Comparison of ENCODE assay signal across 8 mouse cellular contexts in the genomic region with DNA sequence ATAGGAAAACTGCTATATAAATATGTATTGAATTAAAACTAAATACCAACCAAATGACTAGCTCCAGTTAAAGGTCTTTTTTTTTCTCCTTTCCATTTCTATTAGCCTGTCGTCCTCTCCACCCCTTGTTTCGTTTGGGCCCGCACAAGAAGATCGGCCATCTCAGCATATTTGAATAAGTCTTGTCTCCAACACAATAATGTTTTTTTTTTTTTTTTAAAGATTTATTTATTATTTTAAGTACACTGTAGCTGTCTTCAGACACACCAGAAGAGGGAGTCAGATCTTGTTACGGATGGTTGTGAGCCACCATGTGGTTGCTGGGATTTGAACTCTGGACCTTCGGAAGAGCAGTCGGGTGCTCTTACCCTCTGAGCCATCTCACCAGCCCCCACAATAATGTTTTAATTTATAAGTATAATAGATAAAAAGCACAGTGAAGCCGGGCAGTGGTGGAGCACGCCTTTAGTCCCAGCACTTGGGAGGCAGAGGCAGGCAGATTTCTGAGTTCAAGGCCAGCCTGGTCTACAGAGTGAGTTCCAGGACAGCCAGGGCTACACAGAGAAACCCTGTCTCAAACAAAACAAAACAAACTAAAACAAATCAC. TPM values are rescaled to one million over a fixed set of nuclear protein-coding genes. Genes with fewer than 3 reads are reported as not detected.
DNase-seq lines count a peak whose midpoint lies in the region; ATAC-seq and TF ChIP-seq lines count a peak whose summit lies in the region.
"Not testable (repeated sequence)": the region's sequence is repeated elsewhere in the genome, so short reads cannot be mapped to it uniquely, and the experiment has no call there.

A gene (minus strand): TSS at position 51 of the 607 bp plus-strand sequence.

- not testable (repeated sequence) for H3K36me3 ChIP-seq in hindbrain, embryonic 11.5 days (ENCODE audit: control insufficient read depth, insufficient read depth, low read length)
- H3K36me3 ChIP-seq in liver, embryonic 12.5 days = peaks cover 18% of the 10 kb centered on the region
- H3K36me3 ChIP-seq in midbrain, embryonic 14.5 days (ENCODE audit: control insufficient read depth, insufficient read depth, low read length) = peaks cover 11% of the 10 kb centered on the region
- H3K36me3 ChIP-seq in thymus, adult 2 months (ENCODE audit: control insufficient read depth, insufficient read depth, low read length) = peaks cover 12% of the 10 kb centered on the region

- TF ChIP-seq CTCF in thymus, adult 2 months (IDR thresholded peaks at IDR 0.05; ENCODE audit: borderline replicate concordance, control insufficient read depth, extremely low read depth, insufficient read depth, low read length, poor library complexity) = not testable (repeated sequence)

- H3K27me3 ChIP-seq in hindbrain, embryonic 11.5 days (ENCODE audit: control insufficient read depth, insufficient read depth, low read length); liver, embryonic 12.5 days (replicated peaks); midbrain, embryonic 14.5 days (ENCODE audit: control insufficient read depth, insufficient read depth, low read length); thymus, adult 2 months (ENCODE audit: control insufficient read depth, insufficient read depth, low read length): not testable (repeated sequence)

- peak within 1 kb of the TSS; percentile 70 for H3K4me2 ChIP-seq in hindbrain, embryonic 11.5 days (replicated peaks; ENCODE audit: low read depth, low read length)
- peak within 1 kb of the TSS; percentile 84 for H3K4me2 ChIP-seq in liver, embryonic 12.5 days
- peak within 1 kb of the TSS; percentile 88 for H3K4me2 ChIP-seq in midbrain, embryonic 14.5 days (ENCODE audit: low read length)

- not testable (repeated sequence) for DNase-seq in adrenal gland, postnatal 10 days; hindbrain, embryonic 11.5 days (ENCODE audit: low spot score); layer of hippocampus, postnatal 10 days (ENCODE audit: low spot score in 2 of 2); midbrain, embryonic 14.5 days; thymus, adult 2 months

- 92% methylated on average over 8 of the region's 9 CpGs for WGBS in hindbrain, embryonic 11.5 days
- WGBS in liver, embryonic 12.5 days (ENCODE audit: insufficient replicate concordance) = 85% methylated on average over 9 of the region's 9 CpGs
- 89% methylated on average over 9 of the region's 9 CpGs for WGBS in midbrain, embryonic 14.5 days
- 92% methylated on average over 9 of the region's 9 CpGs for WGBS in thymus, adult 2 months

- peak within 1 kb of the TSS; percentile 92 for H3K9ac ChIP-seq in hindbrain, embryonic 11.5 days (ENCODE audit: low read depth, low read length)
- peak within 1 kb of the TSS; percentile 92 for H3K9ac ChIP-seq in liver, embryonic 12.5 days
- peak within 1 kb of the TSS; percentile 86 for H3K9ac ChIP-seq in midbrain, embryonic 14.5 days (replicated peaks; ENCODE audit: low read length)

- H3K27ac ChIP-seq in hindbrain, embryonic 11.5 days (ENCODE audit: low read depth, low read length) = peak within 1 kb of the TSS; percentile 94
- H3K27ac ChIP-seq in liver, embryonic 12.5 days = peak within 1 kb of the TSS; percentile 95
- peak within 1 kb of the TSS; percentile 91 for H3K27ac ChIP-seq in midbrain, embryonic 14.5 days (replicated peaks; ENCODE audit: low read depth, low read length)
- H3K27ac ChIP-seq in thymus, adult 2 months (ENCODE audit: control insufficient read depth, insufficient read depth, low read length) = peak within 1 kb of the TSS; percentile 90

- not testable (repeated sequence) for H3K4me1 ChIP-seq in hindbrain, embryonic 11.5 days (replicated peaks; ENCODE audit: control insufficient read depth, insufficient read depth, low read length); thymus, adult 2 months (replicated peaks; ENCODE audit: control insufficient read depth, insufficient read depth, low read length)
- H3K4me1 ChIP-seq in liver, embryonic 12.5 days = peaks cover 23% of the 10 kb centered on the region
- H3K4me1 ChIP-seq in midbrain, embryonic 14.5 days (ENCODE audit: control insufficient read depth, insufficient read depth, low read length) = peaks cover 12% of the 10 kb centered on the region

- TF ChIP-seq POLR2A in thymus, adult 2 months (IDR thresholded peaks at IDR 0.05; ENCODE audit: control insufficient read depth, extremely low read depth, insufficient read depth, low read length, poor library complexity) = not testable (repeated sequence)

- peak within 1 kb of the TSS; percentile 97 for H3K4me3 ChIP-seq in hindbrain, embryonic 11.5 days (ENCODE audit: low read depth, low read length)
- peak within 1 kb of the TSS; percentile 94 for H3K4me3 ChIP-seq in liver, embryonic 12.5 days
- peak within 1 kb of the TSS; percentile 95 for H3K4me3 ChIP-seq in midbrain, embryonic 14.5 days (replicated peaks; ENCODE audit: low read depth, low read length)
- peak within 1 kb of the TSS; percentile 99 for H3K4me3 ChIP-seq in thymus, adult 2 months (ENCODE audit: control insufficient read depth, insufficient read depth, low read length)

- H3K9me3 ChIP-seq in hindbrain, embryonic 11.5 days (ENCODE audit: control insufficient read depth, low read length); liver, embryonic 12.5 days (replicated peaks); midbrain, embryonic 14.5 days (ENCODE audit: control insufficient read depth, low read length): not testable (repeated sequence)

- ATAC-seq in erythroblast, adult 5-6 weeks (replicated peaks; ENCODE audit: low FRiP score, poor library complexity, severe bottlenecking); granulocyte monocyte progenitor cell, adult 5-6 weeks (replicated peaks; ENCODE audit: poor library complexity, severe bottlenecking); liver, embryonic 12.5 days; midbrain, embryonic 14.5 days (ENCODE audit: low FRiP score, low TSS enrichment): not testable (repeated sequence)
- ATAC-seq in hindbrain, embryonic 11.5 days (ENCODE audit: low FRiP score) = peak; percentile 3; the same call in 1 of the 2 replicates

RNA-seq across cellular contexts. Expression of the gene that starts here (rescaled TPM):
- 10 to 100 TPM; 72.4 to 81.4 TPM for total RNA-seq in adrenal gland, postnatal 10 days (2021)
- total RNA-seq in erythroblast, adult 5-6 weeks (2015; ENCODE audit: low replicate concordance) = 45.3 and 81.3 TPM in 2 replicates
- 118 and 140 TPM in 2 replicates for total RNA-seq in erythroblast, adult 5-6 weeks (2017; ENCODE audit: low replicate concordance)
- 73.5 and 80.6 TPM in 2 replicates for total RNA-seq in granulocyte monocyte progenitor cell, adult 5-6 weeks (2014; fragmentation: Nextera tagmentation)
- total RNA-seq in granulocyte monocyte progenitor cell, adult 5-6 weeks (2017) = 96.2 and 105 TPM in 2 replicates
- polyA plus RNA-seq in hindbrain, embryonic 11.5 days (2014; fragmentation: Nextera tagmentation; extraction: Ambion mirVana) = 38.7 and 45.0 TPM in 2 replicates
- 10 to 100 TPM; 72.9 to 77.5 TPM for total RNA-seq in layer of hippocampus, postnatal 10 days (2021)
- polyA plus RNA-seq in liver, embryonic 12.5 days (2016; fragmentation: Nextera tagmentation; extraction: Ambion mirVana) = 25.6 and 29.5 TPM in 2 replicates
- polyA plus RNA-seq in midbrain, embryonic 14.5 days (2014; fragmentation: Nextera tagmentation; extraction: Ambion mirVana) = 31.6 and 33.8 TPM in 2 replicates
- polyA plus RNA-seq in thymus, adult 2 months (2012; rRNA removed) = 10.5 and 13.1 TPM in 2 replicates
